ENCODE assay signal across 26 mouse cellular contexts in genomic region chr5:65460361-65460760, GRCm38 (mm10). TPM values are rescaled to one million over a fixed set of nuclear protein-coding genes. Genes with fewer than 3 reads are reported as not detected.
"Had no signal": no experiment of that assay in that cellular context is flagged by ENCODE, and none has a peak within 500 bp of the region (broad histone marks: within the 10 kb centered on the region; RNA-seq: fewer than 3 reads in every experiment).

No protein-coding gene starts in this region.

- H3K9me3 ChIP-seq: limb, embryonic 12.5 days; limb, embryonic 15.5 days; midbrain, embryonic 12.5 days; midbrain, embryonic 15.5 days; neural tube, embryonic 12.5 days; neural tube, embryonic 15.5 days had no signal

- H3K9ac ChIP-seq: limb, embryonic 12.5 days; limb, embryonic 15.5 days; liver, embryonic 14.5 days; liver, postnatal 0 days; lung, embryonic 14.5 days; midbrain, embryonic 12.5 days; midbrain, embryonic 15.5 days; neural tube, embryonic 12.5 days; neural tube, embryonic 15.5 days had no signal

- H3K4me1 ChIP-seq: midbrain, embryonic 12.5 days; midbrain, embryonic 15.5 days; neural tube, embryonic 12.5 days; neural tube, embryonic 15.5 days had no signal

- H3K4me3 ChIP-seq: limb, embryonic 12.5 days; limb, embryonic 15.5 days; midbrain, embryonic 12.5 days; midbrain, embryonic 15.5 days; neural tube, embryonic 12.5 days; neural tube, embryonic 15.5 days had no signal

- ATAC-seq: liver, postnatal 0 days; lung, postnatal 0 days; midbrain, embryonic 15.5 days had no signal

- H3K27me3 ChIP-seq: limb, embryonic 12.5 days; limb, embryonic 15.5 days; midbrain, embryonic 12.5 days; midbrain, embryonic 15.5 days; neural tube, embryonic 12.5 days; neural tube, embryonic 15.5 days had no signal

- H3K36me3 ChIP-seq: midbrain, embryonic 12.5 days; midbrain, embryonic 15.5 days had no signal

- H3K4me2 ChIP-seq: limb, embryonic 12.5 days; limb, embryonic 15.5 days; liver, embryonic 11.5 days; lung, embryonic 14.5 days; midbrain, embryonic 12.5 days; midbrain, embryonic 15.5 days; neural tube, embryonic 12.5 days; neural tube, embryonic 15.5 days had no signal

- DNase-seq: kidney, postnatal 14 days; kidney, postnatal 4 days; liver, postnatal 0 days; lung, embryonic 14.5 days; right cerebral cortex, adult 18-20 months; right cerebral cortex, postnatal 14 days; right cerebral cortex, postnatal 4 days; thymus, adult 2 months; thymus, postnatal 14 days; thymus, postnatal 4 days had no signal

- H3K27ac ChIP-seq: limb, embryonic 12.5 days; limb, embryonic 15.5 days; liver, embryonic 14.5 days; macrophage; midbrain, embryonic 12.5 days; midbrain, embryonic 15.5 days; neural tube, embryonic 12.5 days; neural tube, embryonic 15.5 days had no signal

RNA-seq across cellular contexts. Expression of gene Gm43552, which starts 32.3 kb away (rescaled TPM):
- total RNA-seq: layer of hippocampus, adult 18-20 months; layer of hippocampus, postnatal 14 days; left cerebral cortex, postnatal 25 days; megakaryocyte, adult 5-6 weeks had no signal
- polyA plus RNA-seq: limb, embryonic 12.5 days; limb, embryonic 15.5 days; liver, embryonic 11.5 days; liver, embryonic 14.5 days; liver, postnatal 0 days; lung, embryonic 14.5 days; lung, postnatal 0 days; macrophage; midbrain, embryonic 12.5 days; neural tube, embryonic 12.5 days; stomach, embryonic 14.5 days; stomach, postnatal 0 days; thymus, adult 2 months had no signal
